Mouse (Mus musculus) thymus, adult 2 months (tissue): ENCODE results near the gene Shc3.

Source experiments
- CTCF ChIP-seq: fragments of 200-500 bp; IDR thresholded peaks from 2 replicates; pipeline ENCODE4 v1.5.1; 2012; ENCODE audit warnings: mild to moderate bottlenecking, control low read depth, low read length, moderate library complexity, borderline replicate concordance; ENCODE audit not compliant: control insufficient read depth, poor library complexity, insufficient read depth; ENCODE audit errors: extremely low read depth
- POLR2A ChIP-seq: fragments of 200-500 bp; IDR thresholded peaks from 2 replicates; pipeline ENCODE4 v1.6.1; 2012; ENCODE audit warnings: mild to moderate bottlenecking, low read length, control low read depth, moderate library complexity; ENCODE audit not compliant: control insufficient read depth, poor library complexity, insufficient read depth; ENCODE audit errors: extremely low read depth

GRCm38 (mm10) chr13:51603221-51603893, 34.1 kb upstream of the Shc3 start:
- TF ChIP-seq CTCF (no peak), POLR2A (no peak)
